Mouse (Mus musculus) C2C12 (cell line): ENCODE results near the gene Ccser1. TPM values are rescaled to one million over a fixed set of nuclear protein-coding genes. Genes with fewer than 3 reads are reported as not detected.
A peak's percentile ranks its signal among the peaks of the same experiment; 100 is the strongest.

Source experiments
- H3K27me3 ChIP-seq: one replicate; pipeline ENCODE4 v1.6.1; 2011; ENCODE audit not compliant: control insufficient read depth, insufficient read depth, insufficient read length
- H3K36me3 ChIP-seq: one replicate; pipeline ENCODE4 v1.6.1; 2011; ENCODE audit not compliant: control insufficient read depth, insufficient read depth
- H3K4me3 ChIP-seq: one replicate; pipeline ENCODE4 v1.5.1; 2011; ENCODE audit warnings: mild to moderate bottlenecking, control low read depth; ENCODE audit not compliant: poor library complexity, insufficient read depth, severe bottlenecking
- H3K79me2 ChIP-seq: one replicate; pipeline ENCODE4 v1.6.1; 2011; ENCODE audit not compliant: control insufficient read depth, insufficient read depth
- H3K79me3 ChIP-seq: one replicate; pipeline ENCODE4 v1.6.1; 2011; ENCODE audit warnings: low read depth, control low read depth
- H3ac ChIP-seq: one replicate; pipeline ENCODE3; 2011; ENCODE audit warnings: low read depth; ENCODE audit not compliant: control insufficient read depth, insufficient read length
- CEBPB ChIP-seq: IDR thresholded peaks from one replicate; pipeline ENCODE4 v1.6.1; 2011; ENCODE audit warnings: low read depth, mild to moderate bottlenecking, control low read depth, moderate library complexity
- CTCF ChIP-seq: IDR thresholded peaks from one replicate; pipeline ENCODE4 v1.5.1; 2011; ENCODE audit not compliant: control insufficient read depth, insufficient read depth, insufficient read length
- FOSL1 ChIP-seq: IDR thresholded peaks from one replicate; pipeline ENCODE4 v1.8.0; 2011; ENCODE audit warnings: mild to moderate bottlenecking, low read length; ENCODE audit not compliant: poor library complexity, insufficient read depth, severe bottlenecking
- MAX ChIP-seq: IDR thresholded peaks from one replicate; pipeline ENCODE4 v1.6.1; 2011; ENCODE audit warnings: mild to moderate bottlenecking, control low read depth
- MYOD1 ChIP-seq: IDR thresholded peaks from one replicate; pipeline ENCODE4 v1.6.1; 2011; ENCODE audit warnings: low read depth; ENCODE audit not compliant: control insufficient read depth, insufficient read length
- MYOG ChIP-seq: IDR thresholded peaks from one replicate; pipeline ENCODE4 v1.6.1; 2011; ENCODE audit not compliant: control insufficient read depth, insufficient read length; ENCODE audit errors: extremely low read depth
- USF1 ChIP-seq: IDR thresholded peaks from one replicate; pipeline ENCODE4 v1.6.1; 2011; ENCODE audit warnings: low read depth, mild to moderate bottlenecking, control low read depth, moderate library complexity
- polyA plus RNA-seq: library from polyadenylated mRNA; unstranded; fragments of >200 nt; fragmentation: generic; extraction: Trizol; gene quantifications from one replicate; pipeline ENCODE4 v1.2.1, GENCODE M21; 2012; ENCODE audit warnings: missing spikeins

Gene Ccser1
- polyA plus RNA-seq, 1 experiment, result 0.68 TPM

DNA sequence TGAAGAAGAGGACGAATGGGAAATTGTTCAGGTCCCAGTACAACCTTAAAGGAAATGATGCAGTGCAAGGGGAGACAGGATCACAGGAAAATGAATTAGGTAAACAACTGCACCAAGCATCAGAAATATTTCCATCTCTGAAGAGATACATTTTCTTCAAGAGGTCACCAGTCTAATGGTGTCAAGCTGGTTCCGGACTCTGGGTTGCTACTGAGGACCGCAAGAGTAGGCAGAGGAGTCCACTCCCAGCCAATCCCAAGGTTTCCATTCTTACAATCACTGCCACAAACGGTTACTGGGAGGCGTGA is 529 bp upstream of the Ccser1 start:
- H3K79me3 ChIP-seq, result no peaks in the 10 kb centered on the region
- H3ac ChIP-seq, result no peak overlapping the region
- H3K79me2 ChIP-seq, result no peaks in the 10 kb centered on the region
- no peaks in the 10 kb centered on the region for H3K36me3 ChIP-seq
- TF ChIP-seq CEBPB (no peak), CTCF (no peak), MYOD1 (no peak), FOSL1 (no peak), MAX (no peak), USF1 (no peak), MYOG (no peak)
- peak overlapping the region; percentile 37 for H3K4me3 ChIP-seq
- no peaks in the 10 kb centered on the region for H3K27me3 ChIP-seq

- no peaks in the 10 kb centered on the region for H3K27me3 ChIP-seq
- H3K79me3 ChIP-seq, result no peaks in the 10 kb centered on the region
- H3K79me2 ChIP-seq, result no peaks in the 10 kb centered on the region
- peak overlapping the region; percentile 21 for H3ac ChIP-seq
- H3K4me3 ChIP-seq, result peak overlapping the region; percentile 37
- no peak for TF ChIP-seq FOSL1
- no peak for TF ChIP-seq CTCF
- no peak for TF ChIP-seq CEBPB
- TF ChIP-seq MYOG, result no peak
- no peak for TF ChIP-seq USF1
- H3K36me3 ChIP-seq, result no peaks in the 10 kb centered on the region
Observed at GRCm38 (mm10) chr6:61180756-61181191, 650 bp downstream of the Ccser1 start.

GRCm38 (mm10) chr6:61189029-61189428 is 8.9 kb downstream of the Ccser1 start:
- Histone ChIP-seq H3ac (no peak overlapping the region), H3K27me3 (no peaks in the 10 kb centered on the region), H3K79me2 (no peaks in the 10 kb centered on the region), H3K4me3 (no peak overlapping the region), H3K79me3 (no peaks in the 10 kb centered on the region), H3K36me3 (no peaks in the 10 kb centered on the region)
- TF ChIP-seq CEBPB (no peak), MYOD1 (no peak), FOSL1 (no peak), USF1 (no peak), MAX (no peak), MYOG (no peak), CTCF (no peak)

GRCm38 (mm10) chr6:61191597-61192386 is 11.7 kb downstream of the Ccser1 start:
- Histone ChIP-seq H3K79me3 (no peaks in the 10 kb centered on the region), H3K4me3 (no peak overlapping the region), H3K79me2 (no peaks in the 10 kb centered on the region), H3K27me3 (no peaks in the 10 kb centered on the region), H3K36me3 (no peaks in the 10 kb centered on the region), H3ac (no peak overlapping the region)
- TF ChIP-seq USF1, result no peak
- no peak for TF ChIP-seq CEBPB

GRCm38 (mm10) chr6:61203344-61203743 is 23.2 kb downstream of the Ccser1 start:
- no peak overlapping the region for H3K4me3 ChIP-seq
- H3K36me3 ChIP-seq, result no peaks in the 10 kb centered on the region
- H3K79me3 ChIP-seq, result no peaks in the 10 kb centered on the region
- H3K79me2 ChIP-seq, result no peaks in the 10 kb centered on the region
- TF ChIP-seq MAX, result no peak
- no peak for TF ChIP-seq USF1
- no peak for TF ChIP-seq CTCF
- no peak for TF ChIP-seq CEBPB
- no peak for TF ChIP-seq MYOD1
- no peak for TF ChIP-seq FOSL1
- no peak for TF ChIP-seq MYOG
- no peak overlapping the region for H3ac ChIP-seq
- H3K27me3 ChIP-seq, result no peaks in the 10 kb centered on the region

DNA sequence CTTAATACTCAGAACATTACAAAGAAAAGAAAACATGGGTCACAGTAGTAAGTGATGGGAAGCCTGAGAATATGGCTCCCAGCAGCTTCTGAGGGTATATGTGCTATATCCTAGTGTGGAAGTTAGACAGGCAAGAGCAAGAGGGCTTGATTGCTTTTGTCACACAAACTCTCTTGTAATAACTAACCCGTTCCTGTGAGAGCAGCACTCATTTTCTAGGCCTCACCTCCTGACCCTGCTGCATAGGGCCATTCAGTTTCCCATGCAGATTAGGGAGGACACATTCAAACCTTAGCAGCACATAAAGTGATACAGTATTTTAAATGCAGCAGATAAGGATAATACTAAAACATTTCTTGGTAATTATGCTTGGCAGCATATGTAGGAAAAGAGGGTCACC is 25.9 kb downstream of the Ccser1 start:
- no peaks in the 10 kb centered on the region for H3K79me3 ChIP-seq
- H3K4me3 ChIP-seq, result no peak overlapping the region
- H3K36me3 ChIP-seq, result no peaks in the 10 kb centered on the region
- H3ac ChIP-seq, result no peak overlapping the region
- H3K27me3 ChIP-seq, result no peaks in the 10 kb centered on the region
- H3K79me2 ChIP-seq, result no peaks in the 10 kb centered on the region
- TF ChIP-seq MAX (no peak), MYOG (no peak), USF1 (no peak), CTCF (no peak), MYOD1 (no peak), FOSL1 (no peak), CEBPB (no peak)

GRCm38 (mm10) chr6:61206619-61207018 is 26.5 kb downstream of the Ccser1 start:
- TF ChIP-seq MYOD1, result no peak
- peak; percentile 98 for TF ChIP-seq CEBPB

More at GRCm38 (mm10) chr6:61206619-61207018, 26.5 kb downstream of the Ccser1 start:
- Histone ChIP-seq H3K27me3 (no peaks in the 10 kb centered on the region), H3K4me3 (no peak overlapping the region), H3ac (no peak overlapping the region), H3K79me3 (no peaks in the 10 kb centered on the region), H3K36me3 (no peaks in the 10 kb centered on the region), H3K79me2 (no peaks in the 10 kb centered on the region)
